Mouse (Mus musculus): ENCODE results near the gene Ttc23.

DNA sequence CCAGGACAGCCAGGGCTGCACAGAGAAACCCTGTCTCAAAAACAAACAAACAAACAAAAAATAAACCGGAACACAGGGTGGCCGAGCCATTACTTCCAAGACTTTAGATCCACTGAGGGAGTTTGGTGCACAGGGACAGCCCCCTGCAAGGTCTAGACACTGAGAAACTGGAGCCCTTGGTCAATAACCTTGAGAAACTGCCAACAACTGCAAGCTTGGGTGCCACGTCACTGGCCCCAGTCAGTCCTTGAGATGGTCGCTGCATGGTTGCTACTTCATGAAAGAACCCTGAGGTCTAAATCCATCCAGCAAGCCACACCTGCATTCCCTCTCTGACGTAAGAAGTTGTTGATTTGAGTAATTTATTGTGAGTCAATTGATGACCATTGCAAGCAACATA is 122.3 kb downstream of the Ttc23 start:
- no peak for TF ChIP-seq EP300 (IDR thresholded peaks at IDR 0.05; ENCODE audit: low read depth)
- no peak for TF ChIP-seq CTCF (IDR thresholded peaks at IDR 0.05; ENCODE audit: low read depth)

Data from liver, embryonic 14.5 days (tissue).